Mouse (Mus musculus) adrenal gland, postnatal 25 days (tissue): Measurements from ENCODE around the gene Srxn1. TPM values are rescaled to one million over a fixed set of nuclear protein-coding genes. Genes with fewer than 3 reads are reported as not detected.
"Not testable (repeated sequence)": the region's sequence is repeated elsewhere in the genome, so short reads cannot be mapped to it uniquely, and the experiment has no call there.

Experiments
- DNase-seq: peaks from one replicate; pipeline ENCODE4 v3.0.0; 2021; ENCODE audit warnings: mixed read lengths
- long read RNA-seq: library from polyadenylated mRNA; stranded (forward); transcript quantifications from one replicate; pipeline ENCODE4 v2.0.0, GENCODE M21; 2021
- total RNA-seq: library from RNA; stranded (reverse); gene quantifications from 2 replicates; pipeline ENCODE4 v1.2.3, GENCODE M21; 2021

The Srxn1 gene
- total RNA-seq, result 131 and 337 TPM in 2 replicates
- long read RNA-seq, transcript Srxn1-201 (2 exons, 2,812 nt), result major isoform, 73 of 106 reads
- long read RNA-seq, partial matches to known transcripts, result 29 of 106 reads
- long read RNA-seq, other reads (novel, unspliced or antisense), result 0 of 106 reads

GRCm38 (mm10) chr2:152105318-152106224 lies at the start of gene Srxn1:
Gene Srxn1 (plus strand): TSS chr2:152105516.
- DNase-seq, result peak; percentile 95

GRCm38 (mm10) chr2:152056368-152057251 lies 48.7 kb upstream of the Srxn1 start:
- DNase-seq, result peak; percentile 26

GRCm38 (mm10) chr2:152057252-152057563 lies 48.1 kb upstream of the Srxn1 start:
- no peak for DNase-seq

DNA sequence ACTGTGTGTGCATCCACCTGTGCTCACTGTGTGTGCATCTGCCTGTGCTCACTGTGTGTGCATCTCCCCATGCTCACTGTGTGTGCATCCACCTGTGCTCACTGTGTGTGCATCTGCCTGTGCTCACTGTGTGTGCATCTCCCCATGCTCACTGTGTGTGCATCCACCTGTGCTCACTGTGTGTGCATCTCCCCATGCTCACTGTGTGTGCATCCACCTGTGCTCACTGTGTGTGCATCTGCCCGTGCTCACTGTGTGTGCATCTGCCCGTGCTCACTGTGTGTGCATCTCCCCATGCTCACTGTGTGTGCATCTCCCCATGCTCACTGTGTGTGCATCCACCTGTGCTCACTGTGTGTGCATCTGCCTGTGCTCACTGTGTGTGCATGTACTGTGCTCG lies 42.5 kb upstream of the Srxn1 start:
- not testable (repeated sequence) for DNase-seq

GRCm38 (mm10) chr2:152068660-152069433 lies 36.5 kb upstream of the Srxn1 start:
- DNase-seq, result no peak

GRCm38 (mm10) chr2:152069434-152069786 lies 35.9 kb upstream of the Srxn1 start:
- DNase-seq, result no peak

GRCm38 (mm10) chr2:152069941-152070340 lies 35.4 kb upstream of the Srxn1 start:
- DNase-seq, result no peak

GRCm38 (mm10) chr2:152074521-152074920 lies 30.8 kb upstream of the Srxn1 start:
- no peak for DNase-seq

DNA sequence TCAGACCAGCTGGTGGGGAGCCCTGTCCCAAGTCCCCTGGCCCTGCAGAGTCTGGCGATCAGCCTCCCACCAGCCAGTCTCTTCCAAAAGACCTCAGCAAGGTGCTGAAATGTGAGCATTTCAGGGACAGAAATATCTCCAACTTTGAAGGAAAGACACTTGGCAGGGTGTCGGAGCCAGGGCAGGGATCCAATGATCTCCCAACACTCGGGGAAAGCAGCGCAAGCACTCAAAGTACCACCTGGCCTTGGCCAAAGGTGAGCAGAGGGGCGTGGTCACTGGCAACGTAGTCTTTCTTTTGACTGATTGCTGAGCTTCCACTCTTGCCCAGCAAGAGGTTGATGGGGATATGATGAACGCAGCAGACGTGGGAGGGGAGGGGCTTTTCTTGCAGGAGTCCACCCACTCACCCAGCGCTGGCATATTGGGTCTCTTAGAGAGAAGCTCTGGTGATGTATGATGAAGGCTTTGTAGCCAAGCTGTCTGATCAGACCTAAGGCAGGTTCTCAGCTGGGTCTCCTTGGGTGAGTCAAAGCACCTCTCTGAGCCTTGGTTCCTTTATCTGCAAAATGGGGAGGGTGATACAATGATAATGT lies 29.9 kb upstream of the Srxn1 start:
- DNase-seq, result no peak

GRCm38 (mm10) chr2:152077337-152077736 lies 28.0 kb upstream of the Srxn1 start:
- DNase-seq, result no peak

- DNase-seq, result no peak
Measured at GRCm38 (mm10) chr2:152080685-152081541, 24.4 kb upstream of the Srxn1 start, which contains the start of gene Scrt2. Gene Scrt2 (plus strand): TSS chr2:152081529.

DNA sequence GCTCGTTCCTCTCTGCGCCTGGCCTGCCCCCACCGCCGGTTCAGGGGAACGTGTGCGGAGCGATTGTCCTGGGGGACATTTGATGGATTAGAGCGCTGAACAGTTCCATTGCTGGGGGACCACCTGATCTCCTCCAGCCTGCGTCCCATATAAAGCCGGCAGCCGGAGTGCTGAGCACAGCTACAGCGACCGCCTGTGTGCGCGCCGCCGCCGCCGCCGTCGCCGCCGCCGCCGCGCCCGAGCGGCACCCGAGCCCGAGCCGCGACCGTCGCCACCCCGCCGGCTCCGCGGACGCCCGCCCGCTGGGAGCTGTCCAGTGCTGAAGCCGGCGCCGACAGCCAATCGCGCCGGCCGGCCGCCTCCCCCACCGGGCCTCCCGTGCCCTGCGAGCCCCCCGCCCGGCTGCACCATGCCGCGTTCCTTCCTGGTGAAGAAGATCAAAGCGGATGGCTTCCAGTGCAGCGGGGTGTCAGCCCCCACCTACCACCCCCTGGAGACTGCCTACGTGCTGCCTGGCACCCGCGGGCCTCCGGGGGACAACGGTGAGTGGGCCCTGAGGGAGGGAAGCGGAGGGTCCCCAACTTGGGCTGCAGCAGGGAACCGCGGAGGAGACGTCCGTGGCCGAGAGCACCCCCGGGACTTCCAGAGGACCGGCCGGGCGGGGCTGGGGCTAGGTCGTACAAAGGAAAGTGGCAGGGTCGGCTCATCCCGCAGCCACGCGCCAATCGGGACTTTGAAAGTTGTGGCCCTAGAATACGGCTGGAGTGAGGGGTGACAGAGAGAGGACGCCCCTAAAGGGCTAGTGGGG lies 23.5 kb upstream of the Srxn1 start:
- peak; percentile 92 for DNase-seq

GRCm38 (mm10) chr2:152082456-152083285 lies 22.6 kb upstream of the Srxn1 start:
- DNase-seq, result no peak

GRCm38 (mm10) chr2:152083411-152083810 lies 21.9 kb upstream of the Srxn1 start:
- no peak for DNase-seq

GRCm38 (mm10) chr2:152084298-152084697 lies 21.0 kb upstream of the Srxn1 start:
- no peak for DNase-seq

DNA sequence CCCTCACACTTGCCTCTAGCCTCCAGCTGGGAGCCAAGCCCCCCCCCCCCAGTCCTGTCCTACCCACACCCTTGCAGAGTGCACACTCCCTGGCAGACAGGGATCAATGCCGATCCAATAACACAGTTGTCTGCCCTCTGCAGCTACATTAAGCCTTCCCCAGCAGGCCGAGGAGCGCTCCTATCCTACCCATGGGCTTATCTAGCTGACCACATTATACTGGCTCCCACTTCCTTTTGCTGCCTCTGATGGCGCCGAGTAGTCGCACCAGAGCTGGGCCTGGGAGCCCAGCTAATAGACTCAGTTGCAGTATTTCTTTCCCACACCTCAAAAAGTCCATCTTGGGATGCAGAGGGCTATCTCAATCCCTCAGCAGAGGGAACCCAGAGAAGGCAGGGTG lies 19.9 kb upstream of the Srxn1 start:
- no peak for DNase-seq

DNA sequence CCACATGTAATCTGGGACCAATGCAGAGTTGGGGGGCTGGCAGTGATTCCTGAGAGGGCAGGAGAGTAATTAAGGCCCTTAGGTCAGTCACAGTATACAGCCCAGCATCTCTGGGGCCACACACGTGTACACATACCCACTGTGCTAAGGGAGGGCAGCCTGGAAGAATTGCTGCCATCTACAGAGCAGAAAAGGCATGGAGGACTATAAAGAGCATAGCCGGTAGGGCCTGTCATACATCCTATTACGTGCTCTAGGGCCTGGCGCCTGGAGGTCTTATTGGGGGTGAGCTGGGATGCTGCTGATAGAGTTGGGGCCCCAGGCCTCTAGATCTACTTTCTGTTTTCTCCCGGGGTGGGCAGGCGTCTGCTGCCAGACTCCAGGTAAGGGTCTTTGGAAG lies 18.9 kb upstream of the Srxn1 start:
- DNase-seq, result no peak

GRCm38 (mm10) chr2:152087111-152087510 lies 18.2 kb upstream of the Srxn1 start:
- no peak for DNase-seq

DNA sequence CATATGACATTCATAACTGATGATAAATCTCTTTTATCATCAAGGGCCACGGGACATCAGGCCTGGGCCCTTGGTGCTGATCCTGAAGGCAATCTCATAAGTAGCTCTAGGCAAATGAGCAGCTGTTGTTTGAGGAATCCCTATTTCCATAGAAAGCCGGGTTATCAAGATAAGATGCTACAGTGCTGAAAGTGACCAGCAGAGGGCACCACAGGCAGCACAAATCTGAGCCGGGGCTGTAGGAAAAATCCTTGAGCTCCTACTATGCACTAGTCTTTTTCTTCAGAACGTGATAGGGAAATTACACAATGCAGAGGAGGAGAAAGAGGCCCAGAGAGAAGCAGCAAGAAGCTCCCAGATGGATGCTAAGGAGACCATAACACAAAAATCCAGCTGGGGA lies 16.2 kb upstream of the Srxn1 start:
- DNase-seq, result peak; percentile 64
